Mouse (Mus musculus): Measurements from ENCODE around the gene Gm3336. TPM values are rescaled to one million over a fixed set of nuclear protein-coding genes. Genes with fewer than 3 reads are reported as not detected.

Gene Gm3336
- polyA plus RNA-seq, 1 experiment, result not detected

DNA sequence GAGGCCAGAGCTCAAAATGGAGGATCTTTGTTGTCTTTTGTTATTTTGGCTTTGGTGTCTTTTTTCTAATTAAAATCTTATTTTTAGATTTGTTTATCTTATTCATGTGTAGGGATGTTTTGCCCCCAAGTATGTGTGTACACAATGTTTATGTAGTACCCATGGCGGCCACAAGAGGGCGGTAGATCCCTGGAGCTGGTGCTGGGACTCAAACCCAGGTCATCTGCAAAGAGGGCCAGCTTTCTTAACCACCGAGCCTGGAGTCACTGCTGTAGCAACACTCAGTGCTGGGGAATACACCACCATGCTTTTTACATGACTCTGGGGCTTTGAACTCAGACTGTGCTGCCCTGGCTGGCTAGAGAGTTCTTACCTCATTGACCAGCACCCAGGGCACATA lies 45.0 kb downstream of the Gm3336 start:
- WGBS, result under 1% methylated on average over 3 of the region's 3 CpGs
- Histone ChIP-seq H3K4me3 (replicated peaks; ENCODE audit: control insufficient read depth, low read depth, low read length) (no peak overlapping the region), H3K4me1 (ENCODE audit: control insufficient read depth, insufficient read depth, low read length) (peaks cover 21% of the 10 kb centered on the region), H3K27ac (ENCODE audit: control insufficient read depth, insufficient read depth, low read depth, low read length, poor library complexity) (peak overlapping the region; percentile 38; the same call in 1 of the 2 replicates)
- TF ChIP-seq POLR2A (IDR thresholded peaks at IDR 0.05; ENCODE audit: borderline replicate concordance, control insufficient read depth, low read depth, low read length) (no peak), CTCF (IDR thresholded peaks at IDR 0.05; ENCODE audit: control insufficient read depth, insufficient read depth, low read length) (peak; percentile 86)

DNA sequence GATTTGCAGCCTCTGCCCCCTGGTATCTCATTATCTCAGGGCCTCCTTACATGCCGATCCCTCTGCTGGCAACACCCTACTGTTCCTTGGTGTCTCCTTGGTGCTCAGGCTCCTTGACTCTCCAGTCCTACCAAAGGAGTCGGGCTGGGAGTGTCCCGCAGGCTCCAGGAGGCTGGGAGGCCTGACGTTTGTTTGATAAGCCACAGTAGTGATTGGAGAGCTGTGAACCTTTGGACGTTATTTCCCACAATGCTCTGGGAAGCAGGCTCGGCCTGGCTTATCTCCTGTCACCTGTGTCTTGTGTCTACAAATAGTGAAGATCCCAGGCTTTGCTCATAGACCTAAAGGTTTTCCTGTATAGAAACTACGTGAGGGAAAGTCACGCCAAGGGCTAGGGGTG lies 45.7 kb downstream of the Gm3336 start:
- Histone ChIP-seq H3K4me3 (replicated peaks; ENCODE audit: control insufficient read depth, low read depth, low read length) (no peak overlapping the region), H3K4me1 (ENCODE audit: control insufficient read depth, insufficient read depth, low read length) (peaks cover 26% of the 10 kb centered on the region), H3K27ac (ENCODE audit: control insufficient read depth, insufficient read depth, low read depth, low read length, poor library complexity) (peak overlapping the region; percentile 38)
- TF ChIP-seq CTCF (IDR thresholded peaks at IDR 0.05; ENCODE audit: control insufficient read depth, insufficient read depth, low read length), result no peak
- TF ChIP-seq POLR2A (IDR thresholded peaks at IDR 0.05; ENCODE audit: borderline replicate concordance, control insufficient read depth, low read depth, low read length), result no peak
- WGBS, result 59% methylated on average over 8 of the region's 8 CpGs

DNA sequence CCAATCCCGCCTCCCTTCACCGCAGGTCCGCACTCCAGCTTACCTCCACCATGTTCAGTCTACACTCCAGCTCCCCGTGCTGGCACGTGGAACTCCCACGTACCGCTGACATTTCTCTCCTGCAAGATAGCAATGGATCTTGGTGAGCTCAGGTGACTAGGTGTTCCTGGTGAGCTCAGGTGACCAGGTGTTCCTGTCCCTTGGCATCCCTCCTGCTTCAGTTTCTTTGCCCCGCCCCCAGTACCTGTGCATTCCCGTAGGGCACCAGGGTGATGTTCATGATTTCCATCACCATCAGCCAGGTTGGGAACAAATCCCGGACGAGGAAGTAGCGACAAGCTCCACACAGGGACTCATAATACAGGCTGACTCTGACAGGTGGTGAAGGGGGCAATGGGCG lies 46.3 kb downstream of the Gm3336 start:
- TF ChIP-seq POLR2A (IDR thresholded peaks at IDR 0.05; ENCODE audit: borderline replicate concordance, control insufficient read depth, low read depth, low read length), result no peak
- no peak for TF ChIP-seq CTCF (IDR thresholded peaks at IDR 0.05; ENCODE audit: control insufficient read depth, insufficient read depth, low read length)
- Histone ChIP-seq H3K4me3 (replicated peaks; ENCODE audit: control insufficient read depth, low read depth, low read length) (no peak overlapping the region), H3K27ac (ENCODE audit: control insufficient read depth, insufficient read depth, low read depth, low read length, poor library complexity) (peak overlapping the region; percentile 70), H3K4me1 (ENCODE audit: control insufficient read depth, insufficient read depth, low read length) (peaks cover 28% of the 10 kb centered on the region)
- 89% methylated on average over 13 of the region's 13 CpGs for WGBS

DNA sequence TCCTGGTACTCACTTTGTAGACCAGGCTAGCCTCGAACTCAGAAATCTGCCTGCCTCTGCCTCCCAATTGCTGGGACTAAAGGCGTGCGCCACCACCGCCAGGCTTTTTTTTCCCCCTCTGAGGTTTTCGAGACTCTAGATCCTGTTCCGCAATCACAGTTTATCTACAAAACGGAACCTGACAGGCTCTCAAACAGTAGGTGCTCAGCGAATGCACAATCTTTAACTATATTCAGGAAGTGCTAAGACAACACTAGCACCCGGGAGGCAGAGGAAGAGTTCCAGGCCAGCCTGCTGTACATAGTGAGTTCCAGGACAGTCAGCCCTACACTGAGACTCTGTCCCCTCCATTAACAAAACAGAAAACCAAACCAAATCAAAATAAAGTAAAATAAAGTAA lies 47.0 kb downstream of the Gm3336 start:
- Histone ChIP-seq H3K27ac (ENCODE audit: control insufficient read depth, insufficient read depth, low read depth, low read length, poor library complexity) (peak overlapping the region; percentile 70), H3K4me1 (ENCODE audit: control insufficient read depth, insufficient read depth, low read length) (peaks cover 25% of the 10 kb centered on the region), H3K4me3 (replicated peaks; ENCODE audit: control insufficient read depth, low read depth, low read length) (peak overlapping the region; percentile 52)
- no peak for TF ChIP-seq CTCF (IDR thresholded peaks at IDR 0.05; ENCODE audit: control insufficient read depth, insufficient read depth, low read length)
- no peak for TF ChIP-seq POLR2A (IDR thresholded peaks at IDR 0.05; ENCODE audit: borderline replicate concordance, control insufficient read depth, low read depth, low read length)
- WGBS, result 30% methylated on average over 9 of the region's 9 CpGs

DNA sequence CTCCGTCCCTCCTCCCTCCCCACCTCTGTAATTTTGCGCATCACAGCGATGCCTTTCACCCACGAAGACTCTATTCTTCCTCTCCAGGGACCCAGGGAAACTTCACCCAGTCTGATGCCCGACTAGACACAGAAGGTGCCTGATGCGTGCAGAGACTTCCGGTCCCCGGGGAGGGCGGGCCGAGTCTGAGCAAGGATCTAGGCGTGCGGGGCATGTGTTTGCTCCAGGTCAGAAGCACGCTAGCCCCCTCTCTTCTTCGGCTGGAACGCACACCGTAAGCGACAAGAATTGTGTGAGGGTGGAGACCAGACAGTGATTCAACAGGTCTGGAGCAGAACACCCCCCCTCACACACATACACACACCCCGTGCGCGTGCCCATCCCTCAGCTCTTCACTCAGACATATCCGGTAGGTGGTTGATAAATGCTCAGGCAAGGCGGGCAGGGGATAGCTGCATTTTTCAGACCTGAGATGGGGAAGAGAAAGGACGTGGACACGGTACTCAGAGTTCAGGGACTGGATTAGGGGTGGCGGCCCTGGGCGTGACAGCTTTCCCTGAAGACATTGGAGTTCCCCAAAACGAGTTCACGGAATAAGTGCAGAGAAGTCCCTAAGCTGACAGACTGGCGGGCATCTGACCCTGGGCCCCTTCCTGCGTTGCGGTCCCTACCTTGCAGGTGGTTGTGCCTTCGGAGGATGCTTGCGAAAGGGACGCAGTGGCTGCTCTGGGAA lies 47.7 kb downstream of the Gm3336 start:
- H3K4me1 ChIP-seq (ENCODE audit: control insufficient read depth, insufficient read depth, low read length), result peaks cover 25% of the 10 kb centered on the region
- peak overlapping the region; percentile 70 for H3K27ac ChIP-seq (ENCODE audit: control insufficient read depth, insufficient read depth, low read depth, low read length, poor library complexity)
- TF ChIP-seq CTCF (IDR thresholded peaks at IDR 0.05; ENCODE audit: control insufficient read depth, insufficient read depth, low read length) (no peak), POLR2A (IDR thresholded peaks at IDR 0.05; ENCODE audit: borderline replicate concordance, control insufficient read depth, low read depth, low read length) (peak; percentile 36; the same call in 1 of the 2 replicates)
- peak overlapping the region; percentile 82 for H3K4me3 ChIP-seq (replicated peaks; ENCODE audit: control insufficient read depth, low read depth, low read length)
- 2% methylated on average over 34 of the region's 34 CpGs for WGBS

DNA sequence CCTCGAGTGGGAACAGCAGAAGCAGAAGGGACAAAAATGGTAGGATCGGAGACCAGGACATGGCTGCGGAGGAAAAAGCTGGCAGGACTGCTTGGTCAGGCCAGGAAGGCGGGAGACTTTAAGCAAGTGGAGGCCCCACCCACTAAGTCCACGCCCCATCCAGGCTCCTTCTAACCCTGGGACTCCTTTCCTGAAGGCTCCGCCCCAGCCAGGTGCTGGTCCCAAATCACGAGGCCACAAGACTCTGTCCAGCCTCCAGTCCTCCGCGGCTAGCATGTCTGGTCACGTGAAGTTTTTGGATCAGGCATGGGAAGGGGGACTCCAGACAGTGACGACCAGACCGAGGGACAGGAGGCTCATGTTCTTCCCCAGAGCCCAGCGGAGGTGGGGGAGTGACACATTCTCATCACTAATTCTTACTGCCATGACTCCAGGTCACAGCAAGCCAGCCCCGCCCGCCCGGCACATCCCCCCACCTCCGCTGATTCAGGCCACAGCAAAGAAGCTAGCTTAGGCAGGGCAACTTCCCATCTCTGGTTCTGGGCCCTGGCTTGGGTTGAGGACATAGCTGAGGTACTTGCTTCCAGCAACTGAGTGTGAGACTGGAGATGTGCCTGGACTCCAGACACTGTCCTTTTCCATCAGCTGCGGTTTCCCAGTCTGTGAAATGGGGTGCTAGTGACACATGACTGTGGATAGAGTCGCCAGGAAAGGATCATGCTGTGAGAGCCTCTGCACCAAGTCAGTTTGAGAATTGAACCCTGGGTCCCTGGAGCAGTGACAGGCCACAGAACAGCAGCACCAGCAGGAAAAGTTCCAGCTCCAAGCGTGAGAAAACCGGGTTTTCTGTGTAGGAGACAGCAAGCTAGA lies 48.5 kb downstream of the Gm3336 start:
- Histone ChIP-seq H3K27ac (ENCODE audit: control insufficient read depth, insufficient read depth, low read depth, low read length, poor library complexity) (peak overlapping the region; percentile 70), H3K4me3 (replicated peaks; ENCODE audit: control insufficient read depth, low read depth, low read length) (peak overlapping the region; percentile 82), H3K4me1 (ENCODE audit: control insufficient read depth, insufficient read depth, low read length) (peaks cover 25% of the 10 kb centered on the region)
- 20% methylated on average over 21 of the region's 21 CpGs for WGBS
- peak; percentile 48; the same call in 1 of the 2 replicates for TF ChIP-seq POLR2A (IDR thresholded peaks at IDR 0.05; ENCODE audit: borderline replicate concordance, control insufficient read depth, low read depth, low read length)
- TF ChIP-seq CTCF (IDR thresholded peaks at IDR 0.05; ENCODE audit: control insufficient read depth, insufficient read depth, low read length), result peak; percentile 1; the same call in 1 of the 2 replicates

DNA sequence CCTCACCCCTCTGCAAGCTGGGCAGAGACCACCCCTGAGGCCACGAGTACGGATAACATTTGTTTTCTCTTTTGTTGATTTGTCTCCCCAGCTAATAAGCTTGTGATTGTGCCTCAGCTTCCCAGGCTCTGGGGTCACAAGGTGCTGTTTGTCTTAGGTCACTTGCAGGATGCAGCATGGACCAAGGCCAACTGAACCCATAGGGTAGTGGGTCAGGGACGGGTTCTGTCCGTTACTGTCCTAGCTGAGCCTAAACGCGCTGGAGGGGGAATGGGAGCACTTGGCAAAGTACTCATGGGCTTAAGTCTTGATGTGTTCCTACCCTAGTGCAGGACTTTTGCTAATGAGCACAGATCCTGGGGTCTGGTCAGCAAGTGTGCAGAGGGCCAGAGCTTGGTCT lies 49.2 kb downstream of the Gm3336 start:
- Histone ChIP-seq H3K27ac (ENCODE audit: control insufficient read depth, insufficient read depth, low read depth, low read length, poor library complexity) (peak overlapping the region; percentile 75), H3K4me1 (ENCODE audit: control insufficient read depth, insufficient read depth, low read length) (peaks cover 25% of the 10 kb centered on the region), H3K4me3 (replicated peaks; ENCODE audit: control insufficient read depth, low read depth, low read length) (no peak overlapping the region)
- 83% methylated on average over 6 of the region's 6 CpGs for WGBS
- TF ChIP-seq CTCF (IDR thresholded peaks at IDR 0.05; ENCODE audit: control insufficient read depth, insufficient read depth, low read length) (no peak), POLR2A (IDR thresholded peaks at IDR 0.05; ENCODE audit: borderline replicate concordance, control insufficient read depth, low read depth, low read length) (no peak)

DNA sequence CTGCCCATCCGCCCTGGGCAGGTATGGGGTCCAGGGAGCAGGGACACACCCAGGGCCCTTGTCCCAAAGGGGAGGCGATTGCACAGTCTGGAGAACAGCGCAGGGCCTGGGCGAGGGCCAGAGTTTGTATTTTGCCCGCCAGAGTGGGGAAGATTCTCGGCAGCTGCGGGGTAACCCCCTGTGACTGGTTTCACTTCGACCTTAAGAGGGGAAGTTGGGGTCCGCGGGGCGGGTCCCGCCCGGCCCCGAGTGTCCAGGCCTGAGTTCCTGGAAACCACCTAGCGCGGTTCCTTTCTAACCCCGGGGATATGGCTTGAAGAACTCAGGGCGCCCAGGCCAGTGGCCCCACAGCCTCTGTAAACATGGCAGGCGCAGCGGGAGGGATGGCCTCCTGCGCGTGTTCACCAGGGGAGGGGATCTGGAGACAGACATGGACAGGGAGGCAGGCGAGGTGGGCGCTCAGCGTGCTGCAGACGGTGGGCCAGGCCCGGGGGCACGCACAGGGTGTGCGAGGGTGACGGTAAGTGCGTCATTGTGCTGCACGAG lies 50.0 kb downstream of the Gm3336 start:
- Histone ChIP-seq H3K4me3 (replicated peaks; ENCODE audit: control insufficient read depth, low read depth, low read length) (no peak overlapping the region), H3K4me1 (ENCODE audit: control insufficient read depth, insufficient read depth, low read length) (peaks cover 25% of the 10 kb centered on the region)

More for the DNA sequence above, 50.0 kb downstream of the Gm3336 start:
- no peak for TF ChIP-seq POLR2A (IDR thresholded peaks at IDR 0.05; ENCODE audit: borderline replicate concordance, control insufficient read depth, low read depth, low read length)
- TF ChIP-seq CTCF (IDR thresholded peaks at IDR 0.05; ENCODE audit: control insufficient read depth, insufficient read depth, low read length), result no peak
- WGBS, result 73% methylated on average over 32 of the region's 32 CpGs
- peak overlapping the region; percentile 75 for H3K27ac ChIP-seq (ENCODE audit: control insufficient read depth, insufficient read depth, low read depth, low read length, poor library complexity)

Measured in bone marrow, adult 2 months (tissue).